Mouse (Mus musculus) thymus, postnatal 0 days (tissue): ENCODE data around the gene Slc25a12. TPM values are rescaled to one million over a fixed set of nuclear protein-coding genes. Genes with fewer than 3 reads are reported as not detected.

Source experiments
- DNase-seq: peaks from one replicate; pipeline ENCODE4 v3.0.0-alpha.2; 2015; ENCODE audit warnings: low spot score
- polyA plus RNA-seq: library from polyadenylated mRNA; unstranded; fragments of >200 nt; fragmentation: Nextera tagmentation; extraction: Ambion mirVana; gene quantifications from 2 replicates; pipeline ENCODE4 v1.2.1, GENCODE M21; 2015

The Slc25a12 gene
- polyA plus RNA-seq, 1 experiment from 2014 or later: 69.6 TPM

DNA sequence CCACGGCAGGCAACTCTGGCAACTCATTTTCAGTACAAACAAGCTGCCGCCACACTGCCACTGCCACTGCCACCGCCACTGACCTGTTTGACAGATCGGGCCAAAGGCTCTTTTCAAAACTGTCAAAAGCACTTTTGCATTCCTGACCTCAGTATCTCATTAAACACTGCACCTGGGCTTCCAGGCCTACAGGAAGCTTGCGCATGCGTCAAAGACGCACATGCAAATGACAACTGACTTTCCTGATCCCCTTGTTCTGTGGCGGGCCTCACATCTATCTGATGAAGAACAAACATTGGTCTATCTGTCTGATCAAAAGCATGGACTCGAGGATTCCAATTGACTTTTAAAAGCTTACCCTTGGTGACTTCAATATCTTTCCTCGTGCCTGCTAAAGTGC lies 55.5 kb downstream of the Slc25a12 start:
- no peak for DNase-seq

DNA sequence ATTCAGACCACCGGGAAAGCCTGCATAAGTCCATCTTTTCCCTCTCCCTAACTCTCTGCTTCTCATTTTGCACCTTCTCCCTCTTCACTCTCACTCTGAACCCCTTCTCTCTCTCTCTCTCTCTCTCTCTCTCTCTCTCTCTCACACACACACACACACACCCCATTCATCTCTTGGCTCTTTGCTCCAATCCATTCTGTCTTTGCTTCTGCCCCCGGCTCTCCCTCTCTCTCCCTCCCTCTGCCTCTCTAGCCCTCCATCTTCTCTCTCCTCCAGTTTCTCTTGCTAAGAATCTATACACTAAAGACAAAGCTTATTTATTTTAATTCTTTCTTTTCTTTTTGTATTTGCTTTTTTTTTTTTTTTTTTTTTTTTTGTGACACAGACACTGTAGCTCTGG lies 57.8 kb downstream of the Slc25a12 start:
- no peak for DNase-seq

DNA sequence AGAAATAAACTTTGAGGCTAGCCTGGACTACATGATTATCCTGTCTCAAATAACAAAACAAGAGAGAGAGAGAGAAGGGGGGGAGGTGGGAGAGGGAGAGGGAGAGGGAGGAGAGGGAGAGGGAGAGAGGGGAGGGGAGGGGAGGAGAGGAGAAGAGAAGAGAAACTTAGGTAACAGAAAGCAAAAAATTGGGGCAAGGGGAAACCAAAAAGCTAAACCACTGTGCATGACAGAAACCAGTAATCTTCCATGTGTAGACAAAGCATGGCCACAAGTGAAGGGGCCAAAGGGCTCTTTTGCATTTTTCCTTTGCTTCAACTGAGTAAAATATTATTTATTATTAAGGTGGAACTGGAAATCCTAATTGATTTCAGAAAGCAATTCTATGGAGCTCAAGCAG lies 61.2 kb downstream of the Slc25a12 start:
- no peak for DNase-seq

DNA sequence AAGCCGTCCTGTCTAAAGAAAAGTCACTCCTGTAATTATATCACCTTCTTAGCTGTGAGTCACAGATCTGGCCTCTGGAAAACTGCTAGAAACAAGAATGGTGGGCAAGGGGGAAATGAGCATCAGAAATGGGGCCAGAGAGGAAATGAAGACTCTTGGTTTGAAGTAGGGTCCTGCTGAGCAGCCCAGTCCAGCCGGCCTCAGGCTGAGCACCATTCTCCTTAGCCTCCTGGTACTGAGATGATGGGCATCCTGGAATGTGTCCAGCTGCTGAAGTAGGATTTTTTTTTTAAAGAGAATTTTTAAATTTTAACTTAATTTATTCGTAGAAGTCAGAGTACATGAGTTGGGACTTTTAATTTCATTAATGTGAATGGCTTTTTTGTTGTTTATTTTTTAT lies 62.7 kb downstream of the Slc25a12 start:
- DNase-seq: no peak

DNA sequence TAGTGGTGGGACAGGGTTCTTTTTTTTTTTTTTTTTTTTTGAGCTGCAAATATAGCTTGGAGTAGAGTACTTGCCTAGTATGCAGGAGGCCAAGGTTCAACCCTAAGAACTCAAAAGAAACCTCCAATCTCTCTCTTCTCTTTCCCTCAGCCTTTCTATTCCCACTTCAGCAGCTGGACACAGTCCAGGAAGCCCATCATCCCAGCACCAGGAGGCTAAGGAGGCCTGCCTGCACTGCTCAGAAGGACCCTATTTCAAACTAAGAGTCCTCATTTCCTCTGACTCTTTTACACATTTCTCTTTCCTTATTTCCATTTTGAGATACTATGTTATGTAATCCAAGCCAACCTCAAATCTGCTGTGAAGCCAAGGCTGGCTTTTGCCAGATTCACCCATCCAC lies 64.3 kb downstream of the Slc25a12 start:
- no peak for DNase-seq

DNA sequence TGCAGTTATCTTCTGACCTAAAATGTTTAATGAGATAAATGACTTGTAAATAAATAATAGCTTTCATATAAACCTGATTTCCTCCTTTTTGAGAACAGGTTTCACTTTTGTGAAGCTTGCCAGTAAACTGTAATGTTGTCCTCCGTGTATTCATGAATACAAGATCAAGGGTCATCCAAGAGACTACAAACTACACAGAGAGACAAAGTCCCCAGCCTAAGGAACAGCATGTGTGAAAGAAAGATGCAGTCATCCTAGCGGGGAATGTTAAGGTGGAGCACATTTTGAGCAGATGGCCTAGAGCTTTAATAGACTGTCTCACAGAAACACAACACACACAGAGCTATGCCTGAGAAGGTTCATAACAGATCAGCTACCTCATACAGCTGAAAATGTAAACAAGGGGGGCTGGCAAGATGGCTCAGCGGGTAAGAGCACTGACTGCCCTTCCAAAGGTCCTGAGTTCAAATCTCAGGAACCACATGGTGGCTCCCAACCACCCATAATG lies 65.3 kb downstream of the Slc25a12 start:
- DNase-seq: no peak

DNA sequence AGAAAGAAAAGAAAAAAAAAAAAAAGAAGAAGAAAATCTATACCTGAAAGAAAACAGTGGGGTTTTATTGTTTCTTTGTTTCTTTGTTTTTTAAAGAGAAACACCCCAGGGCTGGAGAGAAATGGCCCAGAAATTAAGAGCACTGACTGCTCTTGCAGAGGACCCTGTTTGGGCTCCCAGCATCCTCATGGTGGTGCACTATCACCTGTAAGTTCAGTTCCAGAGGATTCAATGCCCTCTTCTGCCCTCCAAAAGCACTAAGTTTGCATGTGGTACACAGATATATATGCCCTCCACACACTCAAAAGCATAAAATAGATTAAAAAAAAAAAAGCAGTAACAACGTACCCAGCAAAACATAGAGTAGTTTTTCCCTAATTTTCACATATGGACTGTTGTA lies 68.8 kb downstream of the Slc25a12 start:
- no peak for DNase-seq

DNA sequence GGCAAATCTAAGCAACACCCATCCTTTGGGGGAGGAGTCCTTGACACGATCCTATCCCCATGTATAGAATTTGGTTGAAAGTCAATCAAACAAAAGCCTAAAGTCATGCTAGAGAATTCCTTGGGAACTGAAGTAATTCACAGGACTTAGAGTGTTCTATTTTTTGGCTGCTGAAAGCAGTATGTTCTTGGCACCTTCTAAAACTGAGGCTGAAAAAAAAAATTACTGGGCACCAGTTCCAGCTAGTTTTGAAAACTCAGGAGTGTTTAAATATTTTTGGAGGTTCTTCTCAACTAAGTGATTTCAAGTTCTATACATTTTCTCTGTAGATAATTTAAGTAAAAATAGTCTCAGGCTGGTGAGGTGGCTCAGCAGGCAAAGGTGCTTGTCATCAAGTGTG lies 70.0 kb downstream of the Slc25a12 start:
- no peak for DNase-seq

DNA sequence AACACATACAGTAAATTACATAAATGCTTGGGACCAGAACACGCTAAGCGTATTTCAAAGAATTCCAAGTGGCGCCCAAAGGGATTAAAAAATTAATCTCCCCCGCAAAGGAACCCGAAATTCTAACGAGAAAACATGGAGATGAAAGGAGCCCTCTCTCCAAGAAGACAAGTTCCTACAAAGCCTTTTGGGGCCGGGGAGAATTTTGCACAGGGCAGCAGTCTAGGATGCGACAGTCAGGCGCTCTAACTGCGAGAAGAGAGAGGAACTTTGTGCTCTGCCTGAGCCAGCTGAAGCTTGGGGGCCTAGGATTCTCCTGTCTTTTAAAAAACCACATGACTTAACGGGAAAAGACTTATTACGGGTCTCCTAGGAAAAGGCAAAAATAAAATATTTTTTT lies 71.7 kb downstream of the Slc25a12 start:
- DNase-seq: no peak

DNA sequence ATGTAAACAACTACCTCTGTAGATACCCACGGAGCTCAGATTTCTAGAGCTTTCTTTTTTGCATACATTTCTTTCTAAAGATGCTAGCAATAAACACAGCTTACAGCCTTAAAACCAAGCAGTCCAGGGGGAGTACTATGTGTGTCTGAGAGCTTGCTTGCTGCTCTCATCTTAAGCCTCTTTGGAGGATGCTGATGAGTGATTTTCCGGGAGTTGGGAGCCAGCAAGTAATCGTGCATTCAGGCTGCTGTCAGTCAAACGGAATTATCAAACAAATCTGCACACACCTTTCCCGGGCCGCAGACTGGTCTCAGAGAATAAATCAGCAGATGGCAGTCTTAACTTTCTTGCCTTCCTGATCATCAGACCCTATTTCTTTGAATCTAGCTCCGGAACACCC lies 73.1 kb downstream of the Slc25a12 start:
- no peak for DNase-seq

DNA sequence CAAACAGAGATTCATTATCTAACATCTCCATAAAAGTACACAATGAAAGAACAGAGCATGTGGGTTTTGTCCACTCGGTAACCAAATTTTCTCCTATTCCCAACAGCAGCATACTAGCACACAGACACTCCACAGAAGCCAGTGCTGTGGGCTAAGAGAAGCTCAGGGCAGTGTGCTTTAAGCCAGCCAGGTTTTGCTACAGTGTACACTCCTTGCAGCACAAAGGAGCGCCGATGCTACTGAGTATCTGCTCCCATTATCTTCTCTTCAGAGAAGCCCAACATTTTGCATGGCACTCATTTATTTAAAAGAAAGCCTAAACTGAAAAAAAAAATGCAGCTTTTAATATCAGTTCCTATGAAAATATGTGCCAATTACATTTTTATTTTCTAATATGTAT lies 73.6 kb downstream of the Slc25a12 start:
- no peak for DNase-seq

DNA sequence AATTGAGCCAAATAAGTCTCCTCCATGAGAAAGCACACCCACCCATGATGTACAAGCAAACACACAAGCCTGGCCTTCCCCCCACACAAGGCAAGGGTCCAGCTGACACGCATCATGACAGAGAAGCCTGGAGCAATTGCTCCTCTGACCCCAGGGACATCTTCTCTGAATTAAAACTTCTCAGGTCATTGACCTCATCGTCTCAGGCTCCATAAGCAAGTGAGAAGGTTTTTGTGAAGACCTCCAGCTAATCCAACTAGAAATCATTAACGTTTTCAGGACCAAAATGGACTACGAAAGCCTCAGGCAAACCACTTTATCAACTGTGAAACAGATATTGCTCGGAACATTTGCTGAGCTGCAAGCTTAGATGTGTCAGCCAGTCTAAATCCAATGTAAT lies 76.0 kb downstream of the Slc25a12 start:
- DNase-seq: no peak

DNA sequence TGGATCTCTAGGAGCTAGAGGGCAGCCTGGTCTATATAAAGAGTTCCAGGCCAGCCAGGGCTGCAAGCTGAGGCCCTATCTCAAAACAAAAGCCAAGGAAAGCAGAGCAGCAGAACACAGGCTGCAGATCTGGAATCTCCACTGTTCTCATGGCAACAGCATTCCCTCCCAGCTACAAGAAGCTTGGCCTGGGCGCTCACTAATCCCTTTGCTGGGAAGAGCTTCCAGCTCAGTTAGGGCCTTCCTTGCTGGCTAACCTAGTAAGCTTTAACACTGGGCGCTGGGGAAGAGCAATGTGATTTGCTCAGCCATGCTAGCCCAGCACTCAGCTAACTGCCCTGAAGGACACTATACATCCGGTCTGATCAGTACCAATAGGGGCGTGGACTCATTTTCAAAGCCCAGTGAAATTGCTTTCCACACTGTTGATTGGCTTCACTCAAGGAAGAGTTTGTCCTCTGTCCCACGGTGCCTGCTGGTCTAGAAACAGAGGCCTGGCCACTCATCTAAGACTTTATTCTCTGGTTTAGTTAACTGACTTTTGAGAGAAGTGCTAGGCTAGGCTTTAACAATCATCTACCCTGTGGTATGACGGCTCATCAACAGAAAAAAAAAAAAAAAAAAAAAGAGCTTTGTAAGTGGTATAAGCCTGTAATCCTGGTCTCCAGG lies 77.3 kb downstream of the Slc25a12 start:
- no peak for DNase-seq

DNA sequence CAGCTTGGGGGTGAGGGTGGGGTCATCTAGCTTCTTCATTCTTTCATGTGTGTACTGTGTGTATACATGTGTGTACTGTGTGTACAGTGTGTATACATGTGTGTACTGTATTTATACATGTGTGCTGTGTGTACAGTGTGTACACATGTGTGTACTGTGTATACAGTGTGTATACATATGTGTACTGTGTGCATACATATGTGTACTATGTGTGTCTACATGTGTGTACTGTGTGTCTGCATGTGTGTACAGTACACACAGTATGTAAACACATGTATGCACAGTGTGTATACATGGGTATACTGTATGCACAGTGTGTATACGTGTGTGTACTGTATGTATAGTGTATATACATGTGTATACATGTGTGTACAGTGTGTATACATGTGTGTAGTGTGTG lies 85.6 kb downstream of the Slc25a12 start:
- DNase-seq: no peak

DNA sequence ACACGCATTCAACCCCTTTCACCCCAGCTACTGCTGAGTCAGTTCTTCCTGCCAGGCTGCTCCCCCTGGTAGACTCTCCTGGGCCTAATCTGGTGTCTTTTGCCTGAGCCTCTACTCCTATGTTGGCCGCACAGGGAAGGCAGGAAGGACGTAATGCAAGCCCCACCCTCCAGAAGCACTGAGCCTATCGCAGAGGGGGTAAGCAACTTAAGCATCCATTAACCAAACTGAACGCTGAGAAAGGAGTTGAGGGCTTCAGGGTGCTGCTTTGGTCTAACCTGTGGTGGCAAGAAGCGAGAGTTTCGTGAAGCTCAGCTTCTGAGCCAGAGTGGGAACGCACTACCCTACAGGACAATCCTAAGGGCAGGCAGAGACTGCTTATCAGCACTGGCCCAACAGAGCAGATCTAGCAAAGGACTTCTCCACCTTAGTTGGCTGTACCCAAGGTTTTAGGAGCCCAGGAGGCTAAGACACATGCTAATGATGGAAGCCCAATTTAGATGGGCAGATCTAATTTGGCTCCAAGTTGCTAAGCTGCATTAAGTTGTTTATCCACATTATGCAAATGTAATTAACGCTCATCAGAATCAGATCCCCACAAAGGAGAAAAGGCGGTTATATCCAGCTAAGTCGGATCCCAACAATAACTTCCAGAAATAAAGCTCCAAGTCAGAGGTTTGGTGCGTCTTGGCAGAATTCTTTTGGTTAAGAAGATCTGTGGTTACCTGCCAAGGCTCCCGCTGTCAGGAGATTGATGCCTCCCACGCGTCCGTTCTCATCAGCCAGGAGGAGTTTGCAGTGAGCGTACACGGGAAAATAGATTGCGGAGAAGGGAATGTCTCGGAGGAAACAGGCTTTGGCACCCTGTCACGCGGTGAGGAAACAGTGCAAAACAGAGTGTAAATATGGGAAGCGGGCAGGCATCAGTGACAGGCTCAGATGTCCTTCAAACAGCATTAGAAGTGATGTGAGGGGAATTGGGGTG lies 88.5 kb downstream of the Slc25a12 start:
- no peak for DNase-seq

DNA sequence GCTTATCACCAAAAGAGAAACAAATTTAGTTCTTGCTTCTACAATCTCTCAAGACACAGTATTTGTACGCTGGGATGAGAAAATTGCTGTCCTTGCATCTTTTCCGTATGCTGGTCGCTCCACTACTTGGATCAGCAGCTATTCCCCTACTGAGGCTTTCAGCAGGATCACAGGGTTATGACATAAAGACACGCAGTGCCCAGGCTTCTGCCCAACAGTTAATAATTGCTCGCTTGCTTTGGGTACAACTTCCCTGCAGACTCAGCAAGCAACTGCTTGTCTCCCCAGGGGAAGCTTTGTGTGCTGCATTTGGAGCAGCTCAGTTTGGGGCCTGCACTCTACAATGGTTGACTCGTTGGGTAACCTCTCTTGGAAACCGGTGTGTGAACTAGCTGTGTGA lies 91.8 kb downstream of the Slc25a12 start:
- DNase-seq: no peak

DNA sequence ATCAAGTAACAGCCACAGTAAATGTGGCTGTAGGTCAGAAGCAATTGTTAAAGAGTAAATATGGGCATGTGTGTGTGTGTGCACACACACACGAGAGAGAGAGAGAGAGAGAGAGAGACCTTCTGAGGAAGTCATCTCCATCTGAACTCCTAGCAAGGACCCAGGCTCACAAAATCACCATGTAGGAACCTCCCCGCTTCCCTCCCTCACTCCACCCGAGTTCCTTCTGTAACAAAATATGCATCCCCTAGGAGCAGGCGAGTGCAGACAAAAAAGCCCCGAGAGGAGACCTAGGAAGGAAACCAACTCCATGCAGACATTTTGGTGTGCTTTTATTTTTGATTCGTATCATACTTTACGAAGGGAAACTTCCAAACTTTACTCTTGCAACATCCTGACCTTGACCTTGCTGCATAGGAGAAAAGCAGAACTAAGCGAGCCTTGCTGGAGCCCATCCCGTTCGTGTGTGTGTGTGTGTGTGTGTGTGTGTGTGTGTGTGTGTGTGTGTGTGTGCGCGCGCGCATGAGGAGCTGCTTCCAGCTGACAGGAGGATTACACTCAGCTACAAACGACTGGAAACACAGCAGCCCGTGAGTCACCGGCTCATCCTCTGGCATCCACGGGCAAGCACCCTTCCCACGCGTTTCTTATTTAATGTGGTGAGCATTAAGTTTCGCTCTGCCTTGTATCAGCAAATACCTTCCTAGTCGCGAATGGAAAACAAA lies 93.4 kb downstream of the Slc25a12 start:
- no peak for DNase-seq

DNA sequence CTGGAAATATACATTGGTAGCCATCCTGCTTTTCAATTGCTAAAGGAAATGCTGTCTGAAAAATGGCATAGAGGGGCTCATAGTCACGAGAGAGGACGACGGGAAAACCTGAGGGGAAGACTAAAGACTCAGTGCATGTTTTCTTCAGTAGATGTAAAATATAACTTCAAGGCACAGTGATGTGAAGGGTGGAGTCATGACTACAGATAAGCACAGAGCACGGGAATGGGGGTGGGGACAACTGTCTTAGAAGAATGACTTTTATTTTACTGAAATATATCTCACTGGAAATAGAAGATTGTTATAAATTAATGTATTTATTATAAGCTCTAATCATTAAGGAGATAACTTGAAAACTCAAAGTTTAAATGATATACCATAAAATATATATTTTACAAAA lies 97.5 kb downstream of the Slc25a12 start:
- no peak for DNase-seq

DNA sequence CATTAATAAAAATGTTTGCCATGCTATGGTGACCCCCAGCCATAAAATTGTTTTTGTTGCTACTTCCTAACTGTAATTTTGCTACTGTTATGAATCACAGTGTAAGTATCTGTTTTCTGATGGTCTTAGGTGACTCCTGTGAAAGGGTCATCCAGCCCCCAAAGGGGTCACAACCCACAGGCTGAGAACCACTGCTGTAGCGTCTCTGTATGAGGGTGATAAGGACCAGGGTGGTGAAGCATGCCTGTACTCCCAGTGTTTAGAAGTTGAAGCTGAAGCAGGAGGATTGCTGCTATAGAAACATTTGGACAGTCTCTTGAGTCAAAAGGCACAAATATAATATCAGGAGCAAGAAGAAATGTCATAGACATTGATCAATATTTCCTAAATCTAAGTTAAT lies 98.2 kb downstream of the Slc25a12 start:
- DNase-seq: no peak

DNA sequence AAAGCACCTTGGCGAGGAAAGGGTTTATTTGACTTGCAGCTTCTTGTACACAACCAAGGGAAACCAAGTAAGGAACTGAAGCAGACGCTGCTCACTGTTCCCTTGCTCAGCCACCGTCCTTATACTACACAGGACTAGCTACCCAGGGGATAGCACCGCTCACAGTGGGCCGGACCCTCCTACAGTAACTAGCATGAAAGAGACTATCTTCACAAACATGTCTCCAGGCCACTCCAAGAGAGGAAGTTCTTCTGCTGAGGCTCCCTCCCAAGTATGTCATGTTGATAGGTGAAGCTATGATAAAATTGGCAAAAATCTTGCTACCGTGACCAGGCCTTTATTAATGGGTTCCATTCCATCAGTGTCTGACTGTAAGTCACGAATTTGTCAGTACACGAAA lies 98.9 kb downstream of the Slc25a12 start:
- no peak for DNase-seq

DNA sequence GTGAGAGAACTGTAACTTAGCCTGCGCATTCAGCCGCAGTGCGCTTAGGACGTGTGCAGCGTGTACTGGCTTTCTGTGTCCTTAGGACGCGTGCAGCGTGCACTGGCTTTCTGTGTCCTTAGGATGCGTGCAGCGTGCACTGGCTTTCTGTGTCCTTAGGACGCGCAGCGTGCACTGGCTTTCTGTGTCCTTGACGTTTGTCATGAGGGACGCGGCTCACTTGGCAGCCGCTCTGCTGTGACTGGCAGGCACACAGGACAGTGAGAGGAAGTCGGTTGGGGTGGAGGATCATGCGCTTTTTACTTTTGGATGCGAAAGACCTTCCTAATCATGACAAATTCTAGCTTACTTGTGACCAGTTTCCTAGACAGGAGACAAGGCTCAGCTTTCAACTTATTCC lies 103.0 kb downstream of the Slc25a12 start:
- no peak for DNase-seq

DNA sequence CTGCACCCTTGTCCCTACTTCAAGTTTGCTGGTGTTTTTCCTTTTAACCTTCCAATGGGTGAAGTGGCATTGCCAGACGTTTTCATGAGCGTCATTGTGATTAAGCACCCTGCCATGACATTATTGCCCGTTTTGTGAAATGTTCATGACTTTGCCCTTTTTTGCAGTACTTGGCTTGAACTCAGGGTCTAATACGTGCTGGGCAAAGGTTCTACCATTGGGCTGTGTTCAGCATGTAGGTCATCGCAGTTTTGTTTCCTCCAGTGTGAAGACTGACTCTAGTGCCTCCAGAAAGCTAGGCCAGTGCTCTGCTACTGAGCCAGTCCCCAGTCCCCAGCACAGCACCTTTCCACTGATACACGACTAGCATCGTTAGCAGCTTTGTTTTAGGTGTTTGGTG lies 111.0 kb downstream of the Slc25a12 start:
- DNase-seq: no peak
